Mouse (Mus musculus) heart, postnatal 0 days (tissue): ENCODE measurements around the gene Glt1d1. TPM values are rescaled to one million over a fixed set of nuclear protein-coding genes. Genes with fewer than 3 reads are reported as not detected.

Experiments
- ATAC-seq: fragments of 200-750 bp; cut with Nextera tagmentation; 2 replicates; pipeline ENCODE4 v1.8.0; 2017; ENCODE audit warnings: low read depth, moderate number of reproducible peaks, moderate library complexity; ENCODE audit not compliant: insufficient read depth
- DNase-seq: peaks from one replicate; pipeline ENCODE4 v3.0.0-alpha.2; 2016; ENCODE audit warnings: low spot score
- H3K27ac ChIP-seq: fragments of 300-500 bp; sonication (generic); 2 replicates; pipeline ENCODE4 v1.5.1; 2014; ENCODE audit warnings: low read depth, mild to moderate bottlenecking
- H3K27me3 ChIP-seq: fragments of 300-500 bp; sonication (generic); 2 replicates; pipeline ENCODE4 v1.6.1; 2014; ENCODE audit warnings: low read length, mixed read lengths; ENCODE audit not compliant: control insufficient read depth, insufficient read depth
- H3K36me3 ChIP-seq: fragments of 300-500 bp; sonication (generic); replicated peaks from 2 replicates; pipeline ENCODE4 v1.6.1; 2014; ENCODE audit warnings: low read length, mixed read lengths; ENCODE audit not compliant: control insufficient read depth, insufficient read depth
- H3K4me1 ChIP-seq: fragments of 300-500 bp; sonication (generic); 2 replicates; pipeline ENCODE4 v1.6.1; 2014; ENCODE audit warnings: antibody characterized with exemption; ENCODE audit not compliant: control insufficient read depth, insufficient read depth
- H3K4me2 ChIP-seq: fragments of 300-500 bp; sonication (generic); 2 replicates; pipeline ENCODE4 v1.6.1; 2014; ENCODE audit warnings: low read depth, mild to moderate bottlenecking, low read length, moderate library complexity
- H3K4me3 ChIP-seq: fragments of 300-500 bp; sonication (generic); 2 replicates; pipeline ENCODE4 v1.5.1; 2014; ENCODE audit warnings: low read depth, low read length
- H3K9ac ChIP-seq: fragments of 300-500 bp; sonication (generic); replicated peaks from 2 replicates; pipeline ENCODE4 v1.6.1; 2014; ENCODE audit warnings: low read depth, low read length, mixed read lengths
- H3K9me3 ChIP-seq: fragments of 300-500 bp; sonication (generic); replicated peaks from 2 replicates; pipeline ENCODE4 v1.6.1; 2016; ENCODE audit warnings: low read length; ENCODE audit not compliant: control insufficient read depth
- CTCF ChIP-seq: IDR thresholded peaks from 2 replicates; pipeline ENCODE4 v1.5.1; 2016; ENCODE audit warnings: antibody characterized with exemption, control low read depth, low read depth
- EP300 ChIP-seq: IDR thresholded peaks from 2 replicates; pipeline ENCODE4 v1.6.1; 2016; ENCODE audit warnings: antibody characterized with exemption, low read depth
- WGBS: fragments of 180-500 bp; shearing (Covaris S2); extraction: QIAGEN DNeasy Blood & Tissue Kit; methylation state at CpG from one replicate; pipeline ENCODE4 v1.1.7; 2014; 5-methylcytosine and 5-hydroxymethylcytosine counted together
- polyA plus RNA-seq: library from polyadenylated mRNA; unstranded; fragments of >200 nt; fragmentation: Nextera tagmentation; extraction: Ambion mirVana; gene quantifications from 2 replicates; pipeline ENCODE4 v1.2.1, GENCODE M21; 2015
- total RNA-seq: library from RNA; depleted of rRNA; stranded (reverse); fragments of >200 nt; gene quantifications from 2 replicates; pipeline ENCODE4 v1.2.3, GENCODE M21; 2014; ENCODE audit warnings: low replicate concordance

The Glt1d1 gene
- total and polyA plus RNA-seq, 2 experiments from 2014 or later = not detected

DNA sequence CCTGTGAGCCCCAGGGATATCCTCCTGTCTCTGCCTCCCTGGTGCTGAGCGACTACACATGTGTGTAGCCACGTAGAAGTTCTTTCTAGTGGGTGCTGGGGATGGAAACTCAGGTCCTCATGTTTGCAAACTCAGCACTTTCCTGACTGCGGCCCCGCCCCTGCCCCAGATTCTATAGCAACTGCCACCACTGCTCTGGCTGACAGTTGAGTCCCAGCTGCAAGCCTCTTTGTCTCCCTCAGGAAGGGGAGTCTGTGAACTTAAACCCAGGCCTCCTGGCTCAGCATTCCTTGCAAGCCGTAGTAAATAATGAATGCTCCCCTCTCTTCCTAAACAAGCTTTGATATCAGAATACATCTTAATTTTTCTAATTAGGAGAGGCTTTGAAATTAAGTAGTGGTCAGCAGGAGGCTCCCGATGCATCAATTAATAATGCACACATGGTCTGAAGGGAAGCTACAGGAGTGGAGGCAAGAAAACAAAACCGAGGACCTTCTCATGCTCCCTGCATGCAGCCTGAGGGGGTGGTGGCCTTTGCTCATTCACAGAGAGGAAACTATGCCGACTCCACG is 71.6 kb downstream of the Glt1d1 start:
- DNase-seq (no peak), ATAC-seq (no peak)
- Histone ChIP-seq H3K27me3 (no peaks in the 10 kb centered on the region), H3K4me3 (no peak overlapping the region), H3K36me3 (no peaks in the 10 kb centered on the region), H3K9ac (no peak overlapping the region), H3K4me2 (no peak overlapping the region), H3K9me3 (no peaks in the 10 kb centered on the region), H3K27ac (no peak overlapping the region), H3K4me1 (no peaks in the 10 kb centered on the region)
- TF ChIP-seq CTCF = no peak
- TF ChIP-seq EP300 = no peak
- 52% methylated on average over 9 of the region's 9 CpGs for WGBS

DNA sequence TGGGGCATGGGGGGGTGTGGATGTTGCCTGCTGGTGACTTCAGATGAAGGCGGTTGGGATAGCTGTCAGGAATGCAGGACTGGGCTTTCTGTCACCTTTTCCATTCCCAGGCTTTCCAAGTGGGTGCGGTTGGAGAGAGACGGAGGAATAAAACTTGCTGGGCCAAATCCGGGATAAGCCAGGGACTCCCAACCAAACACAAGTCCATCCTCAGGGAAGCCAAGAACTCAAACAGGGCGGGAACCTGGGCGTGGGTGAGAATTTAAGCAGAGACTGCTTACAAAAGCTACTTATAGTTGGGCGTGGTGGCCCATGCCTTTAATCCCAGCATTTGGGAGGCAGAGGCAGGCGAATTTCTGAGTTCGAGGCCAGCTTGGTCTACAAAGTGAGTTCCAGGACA is 73.2 kb downstream of the Glt1d1 start:
- H3K9me3 ChIP-seq = no peaks in the 10 kb centered on the region
- no peak overlapping the region for H3K4me2 ChIP-seq
- no peak overlapping the region for H3K4me3 ChIP-seq
- no peak overlapping the region for H3K27ac ChIP-seq
- H3K27me3 ChIP-seq = no peaks in the 10 kb centered on the region
- DNase-seq = no peak
- no peaks in the 10 kb centered on the region for H3K4me1 ChIP-seq
- no peak for TF ChIP-seq CTCF
- no peak for TF ChIP-seq EP300
- no peaks in the 10 kb centered on the region for H3K36me3 ChIP-seq
- H3K9ac ChIP-seq = no peak overlapping the region
- WGBS = 81% methylated on average over 9 of the region's 9 CpGs
- no peak for ATAC-seq

DNA sequence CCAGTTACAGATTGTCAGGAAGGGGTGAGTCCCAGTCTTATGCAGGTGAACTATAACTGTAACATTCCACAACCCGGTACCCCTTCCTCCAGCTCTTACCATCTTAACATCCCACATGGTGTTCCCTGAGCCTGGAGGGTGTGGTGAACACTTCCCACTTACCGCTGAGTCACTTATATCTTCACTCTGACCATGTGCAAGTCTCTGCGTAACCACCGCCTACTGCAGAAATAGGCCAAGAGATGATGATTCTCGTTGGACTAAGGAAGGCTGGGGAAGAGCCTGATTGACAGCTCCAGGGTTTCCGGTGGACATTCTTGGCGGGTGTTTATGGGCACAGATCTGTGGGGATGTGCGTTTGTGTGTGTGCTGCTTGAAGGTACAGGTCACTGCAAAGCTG is 73.9 kb downstream of the Glt1d1 start:
- ATAC-seq (no peak), DNase-seq (no peak)
- Histone ChIP-seq H3K27me3 (no peaks in the 10 kb centered on the region), H3K4me2 (no peak overlapping the region), H3K4me3 (no peak overlapping the region), H3K9me3 (no peaks in the 10 kb centered on the region), H3K9ac (no peak overlapping the region), H3K27ac (no peak overlapping the region), H3K36me3 (no peaks in the 10 kb centered on the region), H3K4me1 (no peaks in the 10 kb centered on the region)
- WGBS = 84% methylated on average over 8 of the region's 8 CpGs
- TF ChIP-seq EP300 (no peak), CTCF (no peak)

DNA sequence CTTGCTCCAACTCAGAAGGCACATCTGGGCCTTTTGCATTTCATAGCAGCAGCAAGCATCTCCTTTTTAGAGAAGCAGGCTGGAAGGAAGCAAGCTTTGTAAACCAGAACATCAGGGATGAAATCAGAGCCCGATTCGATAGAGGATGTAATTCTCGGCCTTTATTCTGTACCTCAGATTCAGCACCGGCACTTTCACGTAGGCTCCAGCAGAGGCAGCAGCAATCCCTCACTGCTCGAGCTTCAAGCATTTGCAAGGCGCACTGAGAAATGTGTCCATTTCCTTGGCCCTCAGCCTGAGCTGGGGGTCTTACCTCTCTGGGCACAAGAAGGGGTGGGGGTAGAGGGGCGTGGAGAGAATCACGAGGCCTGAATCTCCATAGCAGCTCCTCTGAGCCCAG is 76.1 kb downstream of the Glt1d1 start:
- no peak overlapping the region for H3K9ac ChIP-seq
- no peak overlapping the region for H3K4me3 ChIP-seq
- H3K4me1 ChIP-seq = no peaks in the 10 kb centered on the region
- H3K4me2 ChIP-seq = no peak overlapping the region
- no peaks in the 10 kb centered on the region for H3K36me3 ChIP-seq
- DNase-seq (no peak), ATAC-seq (no peak)
- TF ChIP-seq EP300 = no peak
- no peak for TF ChIP-seq CTCF
- peaks cover 4% of the 10 kb centered on the region; the same call in 1 of the 2 replicates for H3K9me3 ChIP-seq
- H3K27ac ChIP-seq = no peak overlapping the region
- no peaks in the 10 kb centered on the region for H3K27me3 ChIP-seq
- WGBS = 59% methylated on average over 9 of the region's 9 CpGs

DNA sequence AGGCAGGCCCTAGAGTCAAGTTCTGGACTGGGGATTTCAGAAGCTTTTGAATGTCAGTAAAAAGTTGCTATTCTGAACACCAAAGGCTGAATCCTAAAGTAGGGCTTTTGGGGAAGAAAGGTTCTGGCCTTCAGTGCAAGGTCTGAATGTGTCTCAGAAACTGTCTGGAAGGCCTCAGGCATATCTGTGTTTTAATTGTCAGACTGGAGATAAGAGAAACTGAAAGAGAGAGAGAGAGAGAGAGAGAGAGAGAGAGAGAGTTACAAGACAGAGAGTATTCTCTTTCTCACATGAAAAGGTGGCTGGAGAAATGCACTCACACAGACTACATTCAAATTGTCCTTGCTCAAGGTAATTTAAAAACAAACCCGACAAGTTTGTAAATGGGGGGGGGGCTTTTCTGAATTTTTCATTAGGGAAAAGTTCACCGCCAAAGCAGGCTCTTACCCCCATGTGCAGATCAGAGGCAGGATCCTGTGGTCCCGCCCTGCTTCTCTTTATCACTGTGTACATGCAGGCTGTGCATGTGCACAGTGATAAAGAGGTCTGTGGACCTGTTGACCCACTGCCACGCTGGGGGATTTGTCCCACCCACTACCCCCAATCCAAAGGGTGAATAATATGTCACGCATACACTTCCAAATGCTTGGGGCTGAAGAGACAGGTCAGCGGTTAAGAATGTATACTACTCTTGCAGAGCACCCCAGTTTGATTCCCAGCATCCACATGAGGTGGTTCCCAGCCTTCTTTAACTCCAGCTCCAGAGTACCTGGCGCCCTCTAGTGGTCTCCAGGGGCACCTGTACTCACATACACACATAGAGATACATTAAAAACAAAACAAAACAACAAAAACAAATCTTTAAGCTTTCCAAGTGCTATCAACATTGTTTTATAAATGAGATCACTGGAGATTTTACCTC is 83.0 kb downstream of the Glt1d1 start:
- no peaks in the 10 kb centered on the region for H3K36me3 ChIP-seq
- no peak overlapping the region for H3K27ac ChIP-seq
- DNase-seq (no peak), ATAC-seq (no peak)
- no peak overlapping the region for H3K4me3 ChIP-seq
- peaks cover 4% of the 10 kb centered on the region; the same call in 1 of the 2 replicates for H3K9me3 ChIP-seq
- H3K9ac ChIP-seq = no peak overlapping the region
- TF ChIP-seq CTCF (no peak), EP300 (no peak)
- H3K4me1 ChIP-seq = no peaks in the 10 kb centered on the region
- no peaks in the 10 kb centered on the region for H3K27me3 ChIP-seq
- H3K4me2 ChIP-seq = no peak overlapping the region
- 50% methylated on average over 7 of the region's 7 CpGs for WGBS
